Mouse (Mus musculus) myocyte (in vitro differentiated cells): Measurements from ENCODE around the gene Col6a6. TPM values are rescaled to one million over a fixed set of nuclear protein-coding genes. Genes with fewer than 3 reads are reported as not detected.
"Not testable (repeated sequence)": the region's sequence is repeated elsewhere in the genome, so short reads cannot be mapped to it uniquely, and the experiment has no call there.

Experiments used
- H3K27me3 ChIP-seq: one replicate; pipeline ENCODE4 v1.6.1; 2011; ENCODE audit not compliant: control insufficient read depth, insufficient read depth, insufficient read length
- H3K36me3 ChIP-seq: one replicate; pipeline ENCODE4 v1.6.1; 2011; ENCODE audit not compliant: control insufficient read depth, insufficient read depth
- H3K4me2 ChIP-seq: one replicate; pipeline ENCODE4 v1.6.1; 2011; ENCODE audit warnings: low read depth, control low read depth
- H3K4me3 ChIP-seq: one replicate; pipeline ENCODE4 v1.5.1; 2011; ENCODE audit warnings: mild to moderate bottlenecking, control low read depth, moderate library complexity
- H3K79me2 ChIP-seq: one replicate; pipeline ENCODE4 v1.6.1; 2011; ENCODE audit not compliant: control insufficient read depth, insufficient read depth
- H3ac ChIP-seq: one replicate; pipeline ENCODE4 v1.6.1; 2011; ENCODE audit not compliant: control insufficient read depth, insufficient read length
- CEBPB ChIP-seq: IDR thresholded peaks from 2 replicates; pipeline ENCODE4 v1.6.1; 2011; ENCODE audit warnings: mild to moderate bottlenecking, moderate library complexity; ENCODE audit not compliant: poor library complexity, insufficient read depth, severe bottlenecking
- E2F4 ChIP-seq: IDR thresholded peaks from one replicate; pipeline ENCODE4 v1.6.1; 2011; ENCODE audit warnings: mild to moderate bottlenecking, control low read depth, moderate library complexity; ENCODE audit not compliant: insufficient read depth
- MAX ChIP-seq: IDR thresholded peaks from one replicate; pipeline ENCODE4 v1.6.1; 2011; ENCODE audit warnings: low read depth, mild to moderate bottlenecking, control low read depth
- MYOD1 ChIP-seq, 3 experiments: IDR thresholded peaks; one replicate each; pipeline ENCODE4 v1.6.1; 2011; ENCODE audit warnings: control low read depth in 2 of 3, low read depth in 2 of 3, mild to moderate bottlenecking in 2 of 3, moderate library complexity in 1 of 3; ENCODE audit not compliant: insufficient read length in 2 of 3, control insufficient read depth in 1 of 3
- MYOG ChIP-seq, 3 experiments: IDR thresholded peaks; one replicate each; pipeline ENCODE4 v1.6.1; 2011; ENCODE audit warnings: control low read depth in 2 of 3, low read depth in 2 of 3, mild to moderate bottlenecking in 2 of 3; ENCODE audit not compliant: insufficient read length in 2 of 3, control insufficient read depth in 1 of 3, insufficient read depth in 1 of 3
- POLR2A ChIP-seq: IDR thresholded peaks from one replicate; pipeline ENCODE4 v1.6.1; 2011; ENCODE audit warnings: low read depth, mild to moderate bottlenecking, control low read depth, moderate library complexity; ENCODE audit not compliant: insufficient read length
- POLR2AphosphoS2 ChIP-seq: IDR thresholded peaks from one replicate; pipeline ENCODE4 v1.6.1; 2011; ENCODE audit warnings: low read depth, control low read depth; ENCODE audit not compliant: insufficient read length
- REST ChIP-seq: IDR thresholded peaks from one replicate; pipeline ENCODE4 v1.6.1; 2011; ENCODE audit warnings: mild to moderate bottlenecking, control low read depth, moderate library complexity; ENCODE audit not compliant: insufficient read depth, insufficient read length
- SRF ChIP-seq: IDR thresholded peaks from one replicate; pipeline ENCODE4 v1.6.1; 2011; ENCODE audit warnings: low read depth; ENCODE audit not compliant: control insufficient read depth, insufficient read length
- TCF12 ChIP-seq: IDR thresholded peaks from one replicate; pipeline ENCODE4 v1.6.1; 2011; ENCODE audit warnings: mild to moderate bottlenecking, control low read depth; ENCODE audit not compliant: poor library complexity, insufficient read depth, severe bottlenecking
- TCF3 ChIP-seq: IDR thresholded peaks from one replicate; pipeline ENCODE4 v1.6.1; 2011; ENCODE audit warnings: low read depth, control low read depth; ENCODE audit not compliant: insufficient read length
- USF1 ChIP-seq: IDR thresholded peaks from one replicate; pipeline ENCODE4 v1.6.1; 2011; ENCODE audit warnings: low read depth, mild to moderate bottlenecking, control low read depth, moderate library complexity
- polyA plus RNA-seq: library from polyadenylated mRNA; unstranded; fragments of >200 nt; fragmentation: generic; extraction: Trizol; gene quantifications from one replicate; pipeline ENCODE4 v1.2.1, GENCODE M21; 2012; ENCODE audit warnings: missing spikeins

Gene Col6a6
- polyA plus RNA-seq, 1 experiment = 0.01 TPM

DNA sequence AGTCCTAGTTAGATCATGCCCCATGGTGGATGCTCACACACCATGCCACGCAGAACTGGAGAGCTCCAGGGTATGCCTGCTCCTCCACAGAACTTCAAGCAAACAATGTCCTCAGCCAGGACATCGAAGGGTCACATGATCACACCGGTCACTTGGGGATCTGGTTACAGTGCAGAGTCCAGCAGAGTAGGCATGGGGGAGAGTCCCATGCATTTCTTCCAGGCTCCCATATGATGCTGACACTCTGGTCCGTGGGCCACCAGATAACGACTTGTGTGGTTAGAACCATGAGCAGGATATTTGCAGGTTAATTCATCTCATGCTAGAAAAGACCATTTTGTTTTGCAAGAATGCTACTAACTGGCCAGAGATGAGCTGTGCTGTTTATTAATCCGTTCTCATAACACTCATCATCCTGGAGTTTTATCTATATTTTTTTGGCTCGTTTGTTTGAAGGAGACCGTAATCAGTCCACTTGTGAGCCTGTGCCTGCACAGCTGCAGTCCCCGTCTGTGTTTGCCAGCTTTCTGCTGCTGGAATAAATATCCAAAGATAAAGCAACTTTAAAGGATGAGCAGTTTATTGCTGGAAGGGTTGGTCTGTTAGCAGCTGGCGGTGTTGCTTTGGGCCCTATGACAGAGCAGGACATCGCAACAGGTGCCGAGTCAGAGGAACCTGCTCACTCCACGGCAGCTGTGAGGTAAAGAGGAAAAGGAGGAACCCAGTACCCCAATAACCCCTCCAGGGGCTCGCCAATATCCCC lies 24.2 kb upstream of the Col6a6 start:
- Histone ChIP-seq H3K27me3 (no peaks in the 10 kb centered on the region), H3K4me2 (no peak overlapping the region), H3ac (no peak overlapping the region), H3K79me2 (no peaks in the 10 kb centered on the region), H3K4me3 (no peak overlapping the region), H3K36me3 (no peaks in the 10 kb centered on the region)
- TF ChIP-seq TCF3 = no peak
- TF ChIP-seq POLR2A = no peak
- TF ChIP-seq TCF12 = no peak
- TF ChIP-seq MYOD1 (IDR thresholded peaks at IDR 0.05; ENCODE audit: control insufficient read depth in 1 of 3, insufficient read length in 2 of 3, low read depth in 2 of 3) = no peak
- peak; percentile 2 for TF ChIP-seq USF1

- TF ChIP-seq SRF (no peak), POLR2A (no peak)
- no peak overlapping the region for H3ac ChIP-seq
- H3K4me3 ChIP-seq = no peak overlapping the region
- H3K36me3 ChIP-seq = no peaks in the 10 kb centered on the region
- no peaks in the 10 kb centered on the region for H3K79me2 ChIP-seq
- H3K4me2 ChIP-seq = no peak overlapping the region
- H3K27me3 ChIP-seq = no peaks in the 10 kb centered on the region
These were observed 23.1 kb upstream of the Col6a6 start for GRCm38 (mm10) chr9:105851011-105851410.

DNA sequence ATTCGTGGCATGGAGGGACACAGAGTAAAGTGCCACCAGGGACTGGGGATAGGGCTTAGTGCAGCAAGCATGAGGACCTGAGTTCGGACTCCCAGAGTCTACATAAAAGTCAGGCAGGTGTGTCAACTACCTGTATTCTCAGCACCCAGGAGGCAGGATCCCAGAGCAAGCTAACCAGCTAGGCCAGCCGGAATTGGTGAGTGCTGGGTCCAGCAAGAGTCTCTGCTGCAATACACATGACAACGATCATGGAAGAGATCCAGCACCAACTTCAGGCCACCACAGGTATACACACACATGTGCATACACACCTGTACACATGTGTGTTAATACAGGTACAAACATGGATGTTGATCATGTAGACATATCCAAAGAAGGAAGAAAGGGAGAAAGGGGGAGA lies 20.4 kb upstream of the Col6a6 start:
- H3K36me3 ChIP-seq = no peaks in the 10 kb centered on the region
- H3ac ChIP-seq = no peak overlapping the region
- no peak for TF ChIP-seq REST
- TF ChIP-seq CEBPB = no peak
- TF ChIP-seq MYOG (IDR thresholded peaks at IDR 0.05; ENCODE audit: control insufficient read depth in 1 of 3, insufficient read depth in 1 of 3, insufficient read length in 2 of 3, low read depth in 2 of 3) = no peak
- no peak for TF ChIP-seq E2F4
- no peak for TF ChIP-seq USF1
- TF ChIP-seq MAX = no peak
- TF ChIP-seq TCF3 = no peak
- TF ChIP-seq MYOD1 (IDR thresholded peaks at IDR 0.05; ENCODE audit: control insufficient read depth in 1 of 3, insufficient read length in 2 of 3, low read depth in 2 of 3) = no peak
- no peak for TF ChIP-seq POLR2AphosphoS2
- TF ChIP-seq TCF12 = no peak
- no peak for TF ChIP-seq SRF
- TF ChIP-seq POLR2A = no peak
- no peak overlapping the region for H3K4me2 ChIP-seq
- no peak overlapping the region for H3K4me3 ChIP-seq
- H3K79me2 ChIP-seq = no peaks in the 10 kb centered on the region
- H3K27me3 ChIP-seq = no peaks in the 10 kb centered on the region

DNA sequence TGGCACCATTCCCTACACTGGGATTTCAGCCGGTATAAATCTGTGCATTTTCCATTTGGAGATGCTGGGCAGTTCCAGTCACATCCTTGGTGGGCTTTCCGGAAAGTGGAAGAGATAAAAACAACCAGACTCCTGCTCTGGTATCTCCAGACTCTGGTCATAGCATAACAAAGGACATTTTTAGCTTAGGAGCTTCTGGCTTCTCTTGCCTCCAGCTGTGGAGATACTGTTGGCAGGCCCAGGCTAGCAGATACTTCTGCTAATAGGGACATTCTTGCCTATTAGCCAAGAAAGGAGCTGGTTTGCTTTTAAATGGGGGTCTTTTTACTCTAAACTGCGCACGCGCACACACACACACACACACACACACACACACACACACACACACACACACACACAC lies 19.3 kb upstream of the Col6a6 start:
- Histone ChIP-seq H3K4me2 (no peak overlapping the region), H3K4me3 (no peak overlapping the region), H3K27me3 (no peaks in the 10 kb centered on the region), H3K79me2 (no peaks in the 10 kb centered on the region), H3ac (no peak overlapping the region), H3K36me3 (no peaks in the 10 kb centered on the region)
- no peak for TF ChIP-seq MYOD1 (IDR thresholded peaks at IDR 0.05; ENCODE audit: control insufficient read depth in 1 of 3, insufficient read length in 2 of 3, low read depth in 2 of 3)
- no peak for TF ChIP-seq SRF
- no peak for TF ChIP-seq POLR2AphosphoS2
- no peak for TF ChIP-seq REST
- no peak for TF ChIP-seq TCF3
- TF ChIP-seq POLR2A = no peak
- no peak for TF ChIP-seq USF1
- TF ChIP-seq TCF12 = no peak

GRCm38 (mm10) chr9:105841386-105841785 lies 13.4 kb upstream of the Col6a6 start:
- not testable (repeated sequence) for H3K4me2 ChIP-seq, H3K36me3 ChIP-seq, H3K27me3 ChIP-seq, H3ac ChIP-seq, H3K4me3 ChIP-seq, H3K79me2 ChIP-seq

GRCm38 (mm10) chr9:105839147-105839515 lies 11.2 kb upstream of the Col6a6 start:
- no peaks in the 10 kb centered on the region for H3K79me2 ChIP-seq
- H3K4me3 ChIP-seq = no peak overlapping the region
- no peak for TF ChIP-seq MAX
- TF ChIP-seq USF1 = no peak
- no peak for TF ChIP-seq POLR2AphosphoS2
- no peak for TF ChIP-seq MYOD1 (IDR thresholded peaks at IDR 0.05; ENCODE audit: control insufficient read depth in 1 of 3, insufficient read length in 2 of 3, low read depth in 2 of 3)
- H3K4me2 ChIP-seq = no peak overlapping the region
- no peak overlapping the region for H3ac ChIP-seq
- no peaks in the 10 kb centered on the region for H3K36me3 ChIP-seq
- H3K27me3 ChIP-seq = no peaks in the 10 kb centered on the region
